In genomic region chr13:25070791-25071190, GRCm38 (mm10) we compare ENCODE assay signal across 26 mouse cellular contexts. TPM values are rescaled to one million over a fixed set of nuclear protein-coding genes. Genes with fewer than 3 reads are reported as not detected.
DNase-seq lines count a peak whose midpoint lies in the region; ATAC-seq and TF ChIP-seq lines count a peak whose summit lies in the region.
"Had no signal": no experiment of that assay in that cellular context is flagged by ENCODE, and none has a peak within 500 bp of the region (broad histone marks: within the 10 kb centered on the region; RNA-seq: fewer than 3 reads in every experiment).

No protein-coding gene starts in this region.

- CTCF ChIA-PET in Patski (lab: Charles Lee) = interaction anchor here (1.3 to 5.1 kb wide), 4 partner anchors 12 to 45 kb away, joined by 3 to 20 read pairs (median 8); partner anchors contain the start of gene Dcdc2a

- H3K27ac ChIP-seq in kidney, postnatal 0 days = peak overlapping the region; percentile 58
- no peak overlapping the region for H3K27ac ChIP-seq in kidney, embryonic 16.5 days (ENCODE audit: low read length)

- ATAC-seq in kidney, postnatal 0 days (replicated peaks; ENCODE audit: low FRiP score, low read depth) = no peak
- ATAC-seq in kidney, embryonic 16.5 days (ENCODE audit: low FRiP score, low TSS enrichment) = no peak
- peak; percentile 68 for ATAC-seq in Patski
- ATAC-seq: activated CD4-positive, CD25-positive, alpha-beta regulatory T cell, adult 4 months; CD4-positive, CD25-positive, alpha-beta regulatory T cell, adult 4 months had no signal

- no peak overlapping the region for H3K4me2 ChIP-seq in kidney, postnatal 0 days (ENCODE audit: low read length)
- no peak overlapping the region for H3K4me2 ChIP-seq in kidney, embryonic 16.5 days (replicated peaks; ENCODE audit: low read depth, low read length)

- no peak overlapping the region for H3K9ac ChIP-seq in kidney, postnatal 0 days (ENCODE audit: low read depth, low read length)
- no peak overlapping the region for H3K9ac ChIP-seq in kidney, embryonic 16.5 days (replicated peaks; ENCODE audit: low read length)

- H3K4me3 ChIP-seq in kidney, postnatal 0 days (replicated peaks; ENCODE audit: low read depth, low read length) = no peak overlapping the region
- H3K4me3 ChIP-seq in kidney, embryonic 16.5 days (ENCODE audit: low read length) = no peak overlapping the region

- in situ Hi-C loops in Patski (cut with MboI; ENCODE audit: low pct_unique_long_range_greater_than_20kb) = no loop called here

- H3K27me3 ChIP-seq in kidney, postnatal 0 days (ENCODE audit: insufficient read depth, low read length) = no peaks in the 10 kb centered on the region
- no peaks in the 10 kb centered on the region for H3K27me3 ChIP-seq in kidney, embryonic 16.5 days (ENCODE audit: insufficient read depth, low read length)
- H3K27me3 ChIP-seq in Patski = no peaks in the 10 kb centered on the region
- H3K27me3 ChIP-seq: CH12.LX had no signal

- no peaks in the 10 kb centered on the region for H3K9me3 ChIP-seq in kidney, postnatal 0 days (replicated peaks; ENCODE audit: low read length)
- H3K9me3 ChIP-seq in kidney, embryonic 16.5 days (ENCODE audit: low read length) = no peaks in the 10 kb centered on the region
- H3K9me3 ChIP-seq: G1E had no signal

- WGBS in kidney, postnatal 0 days = 65% methylated on average over 4 of the region's 4 CpGs
- WGBS in kidney, embryonic 16.5 days = 71% methylated on average over 4 of the region's 4 CpGs

- peaks cover 4% of the 10 kb centered on the region; the same call in 1 of the 2 replicates for H3K4me1 ChIP-seq in kidney, postnatal 0 days (replicated peaks; ENCODE audit: insufficient read depth, low read length)
- H3K4me1 ChIP-seq in kidney, embryonic 16.5 days (ENCODE audit: insufficient read depth, low read length) = peaks cover 10% of the 10 kb centered on the region; the same call in 1 of the 2 replicates

- no peak for TF ChIP-seq CTCF in kidney, postnatal 0 days (IDR thresholded peaks at IDR 0.05; ENCODE audit: low read depth)
- TF ChIP-seq CTCF in Patski (IDR thresholded peaks at IDR 0.05) = no peak

- POLR2A ChIA-PET in Patski (lab: Charles Lee) = interaction anchor here (1.0 to 1.5 kb wide), 4 partner anchors 11 to 42 kb away, joined by 3 to 4 read pairs (median 4); no protein-coding TSS in a partner anchor

- no peak for DNase-seq in kidney, postnatal 0 days (ENCODE audit: low spot score)
- DNase-seq in 3T3-L1 (ENCODE audit: low read depth, low spot score) = peak; percentile 30
- peak; percentile 69 for DNase-seq in Muller cell, postnatal 12 days (ENCODE audit: inconsistent ontology term)
- no peak for DNase-seq in Patski (ENCODE audit: low read depth, low spot score)
- DNase-seq in adrenal gland, adult 2 months = no peak
- no peak for DNase-seq in gastrocnemius, postnatal 25 days
- no peak for DNase-seq in thymus, postnatal 36 days
- DNase-seq: adrenal gland, adult 8-10 months; adrenal gland, postnatal 10 days; adrenal gland, postnatal 14 days; adrenal gland, postnatal 25 days; adrenal gland, postnatal 36 days; B cell, adult 2 months; cerebellum, adult 11 months; cerebellum, adult 11-12 months; cerebellum, adult 18-20 months; cerebellum, adult 2 months; cerebellum, adult 8-10 months; cerebellum, adult 9-10 months had no signal

- no peaks in the 10 kb centered on the region for H3K36me3 ChIP-seq in kidney, postnatal 0 days (ENCODE audit: insufficient read depth, low read length)
- H3K36me3 ChIP-seq in kidney, embryonic 16.5 days (ENCODE audit: insufficient read depth, low read length) = no peaks in the 10 kb centered on the region
- H3K36me3 ChIP-seq: G1E had no signal

RNA-seq across cellular contexts. Expression of gene Dcdc2a, which starts 15.0 kb away (rescaled TPM):
- 73.7 and 88.5 TPM in 2 replicates for polyA plus RNA-seq in kidney, postnatal 0 days (2015; fragmentation: Nextera tagmentation; extraction: Ambion mirVana)
- 57.6 and 64.0 TPM in 2 replicates for polyA plus RNA-seq in kidney, embryonic 16.5 days (2015; fragmentation: Nextera tagmentation; extraction: Ambion mirVana)
- polyA plus RNA-seq in Patski (2021) = 296 TPM
- under 1 TPM; 0.06 to 0.17 TPM for total RNA-seq in adrenal gland, adult 2 months (2021)
- not detected in 2 replicates for polyA plus RNA-seq in adrenal gland, adult 2 months (2012; rRNA removed)
- total RNA-seq in gastrocnemius, postnatal 25 days (2021) = not detected
- total RNA-seq: CH12.LX, MEL had no signal
- polyA plus RNA-seq: activated CD4-positive, CD25-positive, alpha-beta regulatory T cell, adult 4 months; C2C12; CD4-positive, CD25-positive, alpha-beta regulatory T cell, adult 4 months; G1E had no signal

RNA-seq across cellular contexts. Expression of gene Mrs2, which starts 50.6 kb away (rescaled TPM):
- 13.7 and 13.8 TPM in 2 replicates for polyA plus RNA-seq in kidney, postnatal 0 days (2015; fragmentation: Nextera tagmentation; extraction: Ambion mirVana)
- 18.2 and 19.6 TPM in 2 replicates for polyA plus RNA-seq in kidney, embryonic 16.5 days (2015; fragmentation: Nextera tagmentation; extraction: Ambion mirVana)
- polyA plus RNA-seq in Patski (2021) = 64.2 TPM
- 10 to 100 TPM; 56.9 to 78.0 TPM for total RNA-seq in adrenal gland, adult 2 months (2021)
- polyA plus RNA-seq in adrenal gland, adult 2 months (2012; rRNA removed) = 18.4 and 22.6 TPM in 2 replicates
- 10 to 100 TPM; 35.2 to 39.6 TPM for total RNA-seq in gastrocnemius, postnatal 25 days (2021)

Comparison
In these comparisons a context has a peak if more than half of its experiments do, and no peak if none do; other contexts are left out.
1. DNase-seq: peak in 3T3-L1 (single experiment) and Muller cell, postnatal 12 days (single experiment); none in kidney, postnatal 0 days (single experiment), Patski (single experiment), adrenal gland, adult 2 months (single experiment), gastrocnemius, postnatal 25 days (single experiment) and thymus, postnatal 36 days (0 of 2).
2. RNA of gene Dcdc2a, which starts 15.0 kb away (polyA plus RNA-seq): 296 TPM in Patski (single experiment), 73.7 to 88.5 TPM in kidney, postnatal 0 days and 57.6 to 64.0 TPM in kidney, embryonic 16.5 days; not detected in adrenal gland, adult 2 months; every median in the first group is over 10 times any median in the second.